Mouse (Mus musculus): ENCODE data around the gene Gm37240.
A peak's percentile ranks its signal among the peaks of the same experiment; 100 is the strongest.
"Not testable (repeated sequence)": the region's sequence is repeated elsewhere in the genome, so short reads cannot be mapped to it uniquely, and the experiment has no call there.

Gm37240 gene

DNA sequence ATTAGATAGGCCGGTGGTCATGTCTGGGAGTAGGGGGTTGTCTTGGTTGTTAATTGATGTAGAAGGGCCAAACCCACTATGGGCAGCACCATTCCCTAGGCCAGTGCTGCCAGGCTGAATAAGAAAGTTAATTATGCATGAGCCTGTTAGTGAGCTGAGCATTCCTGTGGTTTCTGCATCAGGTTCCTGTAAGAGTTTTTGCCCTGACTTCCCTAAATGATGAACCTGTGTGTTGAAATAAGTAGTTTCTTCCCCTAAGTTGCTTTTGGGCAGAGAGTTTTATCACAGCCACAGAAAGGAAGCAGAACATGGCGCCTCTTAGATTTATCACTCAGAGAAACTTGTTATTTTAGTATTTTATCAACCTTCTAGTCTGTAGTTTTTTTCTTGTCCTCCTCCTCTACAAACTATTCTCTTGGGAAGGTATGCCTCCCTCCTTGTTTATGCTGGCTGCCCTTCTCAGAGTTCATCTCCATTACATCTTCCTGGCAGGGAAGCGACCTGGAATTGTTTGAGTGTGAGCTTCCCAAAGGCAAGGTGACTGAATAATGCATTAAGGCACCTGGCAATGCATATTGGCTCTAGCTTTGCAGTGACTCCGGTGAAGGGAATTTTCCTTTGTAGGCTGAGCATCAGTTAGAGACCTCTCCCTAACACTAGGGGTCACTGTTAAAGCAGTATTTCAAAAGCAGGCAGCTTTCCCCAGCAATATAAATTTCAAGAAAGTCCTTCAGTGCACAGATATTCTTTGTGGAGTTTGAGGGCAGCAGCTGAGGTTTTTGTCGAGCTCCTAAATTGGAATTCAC lies 1272.1 kb downstream of the Gm37240 start:
- DNase-seq, result peak; percentile 57

DNA sequence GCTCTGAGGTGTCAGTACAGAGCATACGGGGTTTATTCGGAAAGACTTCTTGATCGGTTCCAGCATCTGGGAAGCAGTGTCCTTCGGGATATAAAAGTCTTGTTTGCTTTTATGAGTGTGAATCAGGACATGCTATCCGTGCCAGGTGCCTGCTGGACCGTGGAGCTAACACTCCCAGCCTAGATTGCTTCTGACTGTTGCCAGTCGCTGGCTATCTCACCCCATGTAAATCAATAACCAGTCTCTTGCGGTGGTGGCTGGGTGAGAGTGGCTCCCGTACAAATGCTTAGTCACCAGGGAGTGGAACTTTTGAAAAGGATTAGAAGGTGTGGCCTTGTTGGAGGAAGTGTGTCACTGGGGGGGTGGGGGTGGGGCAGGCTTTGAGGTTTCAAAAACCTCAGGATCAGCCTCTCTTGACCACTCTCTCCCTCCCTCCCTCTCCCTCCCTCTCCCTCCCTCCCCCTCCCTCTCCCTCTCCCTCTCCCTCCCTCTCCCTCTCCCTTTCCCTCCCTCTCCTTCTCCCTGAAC lies 1277.1 kb downstream of the Gm37240 start:
- no peak for DNase-seq

DNA sequence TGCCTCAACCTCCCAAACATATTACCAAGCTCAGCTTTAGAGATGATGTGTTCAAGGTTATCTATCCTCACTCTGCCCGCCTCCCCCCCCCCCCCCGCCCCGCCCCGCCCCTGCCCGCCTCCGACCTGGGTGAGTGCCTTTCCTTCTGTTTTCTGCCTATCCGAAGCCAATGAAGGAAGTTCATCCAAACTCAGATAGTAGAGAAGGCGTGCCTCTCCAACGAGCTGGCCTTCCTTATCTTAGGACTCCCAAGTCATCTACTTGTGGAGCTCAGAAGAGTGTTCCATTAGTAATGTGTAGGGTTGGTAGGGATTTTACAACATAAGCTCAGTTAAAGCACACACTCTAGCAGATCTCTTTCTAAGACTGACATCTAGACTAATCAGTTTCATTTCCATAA lies 1284.1 kb downstream of the Gm37240 start:
- no peak for DNase-seq

DNA sequence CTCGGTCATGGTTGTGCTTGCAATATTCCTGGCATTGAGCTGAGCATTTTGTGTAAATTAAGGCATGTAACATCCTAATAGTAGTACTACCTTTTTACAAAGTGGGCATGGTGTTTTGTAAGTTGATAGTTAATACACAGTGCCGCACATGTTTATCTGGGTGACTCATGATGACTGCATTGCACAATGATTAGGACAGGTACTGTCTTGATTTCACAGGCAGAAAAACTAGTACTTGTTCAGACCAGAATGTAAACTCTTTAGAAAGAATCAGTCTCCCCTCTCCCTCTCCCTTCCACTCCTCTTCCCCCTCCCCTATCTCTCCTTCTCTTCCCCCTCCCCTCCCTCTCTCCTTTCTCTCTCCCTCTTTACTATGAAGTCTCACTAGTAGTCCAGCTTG lies 1284.6 kb downstream of the Gm37240 start:
- DNase-seq, result peak; percentile 50

DNA sequence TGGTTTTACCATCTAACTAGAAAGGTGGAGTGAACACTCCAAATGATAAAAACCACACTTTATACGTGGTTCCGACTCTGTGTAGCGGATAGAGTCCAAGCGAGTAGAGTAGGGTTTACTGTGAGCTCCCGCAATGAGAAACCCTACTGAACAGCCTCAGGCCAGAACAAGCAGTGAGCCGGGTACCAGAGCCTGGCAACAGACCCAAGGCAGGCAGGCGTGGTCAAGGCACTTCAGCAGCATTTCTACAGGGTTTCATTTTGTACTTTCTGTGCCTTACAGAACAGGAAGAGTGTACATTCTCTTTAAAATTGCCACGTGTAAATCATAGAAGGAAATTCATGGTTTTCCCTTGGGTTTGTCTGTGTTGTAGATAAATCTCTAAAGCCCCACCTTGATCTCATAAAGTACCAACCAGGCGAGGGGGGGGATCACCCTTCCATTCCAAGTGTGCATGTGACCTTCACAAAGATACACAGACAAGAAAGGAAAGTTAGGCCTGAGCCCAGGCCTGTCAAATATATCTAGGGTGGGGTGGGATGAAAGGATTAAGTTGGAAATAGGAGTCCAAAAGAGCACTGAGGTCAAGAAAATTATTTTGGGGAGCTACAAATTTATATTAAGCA lies 1285.3 kb downstream of the Gm37240 start:
- peak; percentile 66 for DNase-seq

DNA sequence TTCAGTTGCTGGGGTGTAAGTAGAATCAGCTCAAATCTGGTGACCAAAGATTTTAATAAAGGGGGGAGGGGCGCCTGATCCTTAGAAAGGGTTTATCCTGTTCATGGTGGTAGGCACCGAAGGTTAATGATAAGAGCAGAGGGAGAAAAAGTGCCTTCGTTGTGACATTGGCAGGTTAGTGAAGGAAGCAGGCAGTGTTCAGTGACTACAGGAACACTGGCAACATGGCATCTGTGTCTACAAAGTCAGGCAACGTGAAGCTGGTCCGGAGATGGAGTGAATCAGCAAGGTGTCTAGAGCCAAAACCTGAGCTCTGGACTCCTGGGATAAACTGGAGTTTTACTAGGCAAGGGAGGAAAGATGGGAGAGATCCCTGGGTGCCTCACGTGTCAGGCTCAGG lies 1288.6 kb downstream of the Gm37240 start:
- peak; percentile 61 for DNase-seq

DNA sequence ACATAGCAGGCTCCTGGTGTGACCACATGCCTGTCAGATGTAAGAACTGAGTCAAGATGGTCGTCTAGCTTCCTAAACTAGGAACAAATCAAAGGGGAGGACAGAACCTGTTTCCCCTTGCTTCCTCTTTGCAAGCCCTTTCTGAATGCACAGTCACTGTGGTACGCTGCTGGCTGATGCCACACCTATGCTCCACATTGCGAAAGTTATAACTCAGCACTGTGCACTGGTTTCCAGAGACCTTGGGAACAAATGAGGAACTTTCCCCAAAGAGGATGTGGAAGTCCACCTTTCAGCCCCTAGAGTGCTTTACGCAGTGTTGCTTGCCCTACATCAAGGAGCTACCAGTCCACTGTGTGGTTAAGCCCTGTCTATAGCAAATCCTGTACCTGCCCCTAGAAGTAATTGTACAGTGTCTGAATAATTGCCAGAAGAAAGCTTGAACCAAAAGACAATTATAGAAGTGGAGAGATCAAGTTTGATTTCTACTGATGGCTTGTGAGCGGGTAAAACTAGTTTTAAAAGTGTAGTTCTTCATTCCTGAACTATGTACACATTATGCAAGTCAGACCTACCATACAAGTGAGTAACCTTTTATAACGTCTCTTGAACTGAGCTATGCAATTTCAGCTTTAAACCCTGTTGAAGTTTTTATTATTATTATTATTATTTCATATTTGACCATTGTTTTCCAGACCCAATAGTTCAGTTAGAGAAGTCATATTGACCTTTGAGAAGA lies 1289.2 kb downstream of the Gm37240 start:
- DNase-seq, result peak; percentile 80

DNA sequence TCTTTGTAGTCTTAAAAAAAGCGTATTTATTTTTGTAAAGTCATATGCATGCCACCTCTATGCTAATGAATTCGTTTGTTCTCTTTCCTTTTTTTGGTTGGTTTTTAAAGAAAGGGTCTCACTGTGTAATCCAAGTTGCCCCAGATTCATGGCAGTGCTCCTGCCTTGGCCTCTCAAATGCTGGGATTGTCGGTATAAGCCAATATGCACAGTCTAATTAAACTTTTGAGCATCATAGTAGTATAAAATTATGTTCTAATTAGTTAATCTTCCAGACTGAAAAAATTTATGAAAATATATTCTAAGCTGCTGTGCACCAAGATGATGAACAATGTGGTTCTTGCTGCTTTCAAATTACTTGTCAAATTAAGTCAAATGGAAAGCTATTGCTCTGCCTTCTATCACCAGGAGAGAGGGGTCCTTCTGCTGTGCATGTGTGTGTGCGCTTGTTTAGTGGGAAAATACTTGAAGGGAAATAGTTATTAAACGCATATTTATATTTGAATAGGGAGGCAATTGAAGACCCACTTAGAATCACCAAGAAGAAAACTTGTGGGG lies 1291.6 kb downstream of the Gm37240 start:
- DNase-seq, result no peak

DNA sequence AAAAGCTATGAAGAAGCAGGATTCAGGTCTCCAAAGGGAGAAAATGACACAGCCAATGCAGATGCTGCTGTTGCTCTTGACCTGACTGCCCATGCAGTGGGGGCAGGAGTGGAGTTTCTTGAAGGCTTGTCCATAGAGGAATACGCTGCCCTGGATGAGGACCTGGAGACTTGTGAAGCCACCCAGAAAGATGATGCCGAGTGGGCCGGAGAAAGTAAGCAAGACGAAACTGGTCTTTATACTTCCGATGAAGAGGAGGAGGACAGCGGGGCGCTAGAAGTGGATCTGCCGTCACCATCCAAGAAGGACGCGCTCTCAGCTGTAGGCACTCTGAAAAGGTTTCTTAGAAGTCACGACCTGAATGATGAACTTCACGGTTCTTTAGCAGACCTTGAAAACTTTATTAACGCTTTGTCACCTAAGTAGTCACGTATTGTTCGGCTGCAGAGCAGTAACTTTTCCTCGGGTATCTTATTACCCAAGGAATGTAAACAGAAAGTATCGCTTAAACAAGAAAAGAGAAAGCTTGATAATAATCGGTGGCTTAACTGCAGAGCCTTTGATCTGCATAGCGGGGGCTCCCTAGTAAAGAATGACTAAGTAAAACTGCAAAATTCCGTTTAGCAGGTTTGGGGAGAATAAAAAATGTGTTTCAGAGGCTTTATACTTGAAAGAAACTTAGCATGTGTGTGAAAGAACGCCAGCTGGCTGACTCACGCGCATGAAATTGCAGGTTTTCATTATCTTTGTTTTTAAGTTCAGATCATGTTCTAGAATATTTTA lies 1292.2 kb downstream of the Gm37240 start:
- DNase-seq, result peak; percentile 88

DNA sequence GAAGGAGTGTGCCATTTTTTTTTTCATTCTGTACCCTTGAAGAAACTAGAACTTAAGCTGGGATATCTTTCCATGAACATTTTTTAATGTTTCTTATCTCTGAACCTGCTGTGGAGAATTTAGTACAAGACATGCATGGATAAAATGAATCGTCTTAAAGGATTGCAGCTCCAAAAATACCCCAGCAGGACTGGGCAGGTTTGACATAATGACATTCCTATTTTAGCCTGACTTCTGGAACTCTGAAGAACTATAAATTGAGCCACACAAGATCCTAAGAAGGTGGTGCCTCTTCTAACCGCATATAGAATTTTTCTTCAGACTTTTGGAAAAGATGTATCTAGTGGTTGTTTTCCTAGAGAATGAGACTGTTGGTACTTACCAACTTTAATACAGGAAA lies 1294.0 kb downstream of the Gm37240 start, which contains the start of gene Tigd4:
Gene Tigd4, plus strand, starts transcription at position 301 of the 400 bp plus-strand sequence.
- DNase-seq, result no peak

DNA sequence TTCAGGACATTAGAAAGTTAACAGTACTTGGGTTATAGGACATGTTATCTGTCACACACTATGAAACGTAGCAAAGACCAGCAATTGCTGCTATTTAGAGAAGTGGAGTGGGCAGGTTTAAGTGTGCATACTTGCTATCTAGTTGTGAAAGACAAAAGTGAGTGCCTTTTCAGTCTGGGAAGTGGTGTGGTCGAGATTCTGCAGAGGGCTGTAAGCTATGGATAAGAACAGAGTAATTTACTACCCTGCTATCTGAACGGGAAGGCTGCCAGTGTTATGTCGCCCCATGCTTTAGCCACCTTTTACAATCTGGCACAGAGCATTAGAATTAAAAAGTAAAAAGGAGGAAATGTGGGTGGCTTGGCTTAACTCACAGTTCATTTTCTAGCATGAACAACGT lies 1300.6 kb downstream of the Gm37240 start:
- peak; percentile 28 for DNase-seq

DNA sequence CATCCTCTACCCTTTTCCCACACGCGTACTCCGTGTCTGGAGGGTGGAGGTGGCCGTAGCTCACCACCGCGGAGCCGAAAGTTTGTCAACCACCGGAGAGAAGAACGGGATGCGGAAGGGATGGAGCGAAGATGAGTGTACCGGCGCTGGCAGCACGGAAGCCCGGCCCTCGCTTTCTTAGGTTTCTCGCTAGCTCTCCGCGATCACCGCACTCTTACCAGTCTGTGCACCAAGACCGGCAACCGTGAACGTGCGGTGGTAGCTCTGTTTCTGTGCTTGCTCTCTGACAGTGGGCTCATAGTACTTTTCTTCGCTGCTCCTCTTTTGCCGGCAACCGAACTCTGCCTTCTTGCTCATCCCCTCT lies 1304.4 kb downstream of the Gm37240 start:
- no peak for DNase-seq

DNA sequence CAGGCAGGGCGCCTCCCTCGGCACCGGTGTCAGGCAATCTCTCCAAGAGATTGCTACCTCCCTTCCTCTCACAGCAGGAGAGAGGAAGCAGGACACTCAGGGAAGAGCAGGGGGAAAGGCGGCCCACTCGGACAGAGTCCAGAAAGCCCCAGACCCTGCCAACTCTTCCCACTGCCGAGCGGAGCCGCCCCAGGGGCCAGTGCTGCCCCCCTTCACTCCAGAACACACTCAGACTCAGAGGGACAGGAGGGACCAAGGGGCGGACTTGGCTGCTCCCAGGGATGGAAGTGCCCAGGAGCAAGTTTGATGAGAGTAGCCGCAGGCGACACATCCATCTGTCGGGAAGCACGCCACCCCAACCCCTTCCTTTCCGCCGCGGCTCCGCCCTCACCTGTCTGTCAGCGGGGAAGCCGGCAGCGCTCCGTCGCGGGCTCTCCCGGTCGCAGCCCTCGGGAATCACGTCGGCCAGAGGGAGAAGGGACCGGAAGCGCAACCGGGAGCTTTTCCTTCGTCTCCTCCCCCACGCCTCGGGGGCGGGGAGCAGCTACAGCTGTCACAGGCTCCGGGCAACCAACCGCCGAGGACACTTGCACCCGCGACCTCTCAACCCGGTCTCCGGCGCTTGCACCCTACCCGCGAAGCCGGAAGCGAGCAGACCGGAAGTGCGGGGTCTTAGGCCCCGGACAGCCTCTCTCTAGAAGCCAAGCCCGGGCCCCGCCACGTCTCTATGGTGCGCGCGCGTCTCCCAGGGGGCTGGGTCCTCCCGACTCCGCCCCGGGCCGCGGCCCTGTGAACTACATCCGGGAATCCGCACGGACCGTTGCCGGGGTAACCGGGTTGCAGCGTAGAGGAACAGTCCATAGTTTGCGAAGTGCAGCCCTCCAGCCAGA lies 1305.0 kb downstream of the Gm37240 start, which contains the start of gene Arfip1:
Gene Arfip1, minus strand, starts transcription at position 603 of the 890 bp plus-strand sequence.
- peak; percentile 100 for DNase-seq

DNA sequence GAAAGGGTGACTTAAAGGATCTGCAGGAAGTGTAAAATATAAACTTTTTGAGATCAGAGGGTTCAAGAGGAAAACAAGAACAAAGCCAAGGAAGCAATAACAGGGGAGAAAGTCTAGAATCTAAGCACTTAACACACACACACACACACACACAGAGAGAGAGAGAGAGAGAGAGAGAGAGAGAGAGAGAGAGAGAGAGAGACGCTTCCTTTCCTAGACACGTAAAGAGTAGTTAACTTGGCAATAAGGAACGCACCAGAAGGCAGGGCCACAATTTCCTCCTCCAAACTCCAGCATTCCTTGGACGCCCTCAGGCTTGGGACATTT lies 1305.7 kb downstream of the Gm37240 start:
- DNase-seq, result no peak

DNA sequence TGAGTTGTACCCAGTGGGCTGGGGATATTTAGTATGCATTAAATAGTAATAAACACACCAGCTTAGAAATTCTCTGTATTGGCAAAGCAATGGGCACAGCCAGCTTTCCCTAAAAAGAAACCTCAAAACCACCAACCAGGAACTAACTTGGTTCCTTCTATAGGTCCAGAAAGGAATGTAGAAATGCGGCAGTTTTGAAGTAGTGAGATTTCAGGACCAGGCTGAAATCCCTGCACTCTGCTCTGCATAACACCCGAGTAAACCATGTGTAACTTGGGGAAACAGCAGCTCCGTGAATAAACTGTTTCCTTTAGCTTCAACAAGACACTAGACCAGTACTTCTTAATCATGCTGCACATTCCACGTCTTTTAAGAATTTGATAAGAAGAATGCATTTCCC lies 1306.6 kb downstream of the Gm37240 start:
- DNase-seq, result no peak

DNA sequence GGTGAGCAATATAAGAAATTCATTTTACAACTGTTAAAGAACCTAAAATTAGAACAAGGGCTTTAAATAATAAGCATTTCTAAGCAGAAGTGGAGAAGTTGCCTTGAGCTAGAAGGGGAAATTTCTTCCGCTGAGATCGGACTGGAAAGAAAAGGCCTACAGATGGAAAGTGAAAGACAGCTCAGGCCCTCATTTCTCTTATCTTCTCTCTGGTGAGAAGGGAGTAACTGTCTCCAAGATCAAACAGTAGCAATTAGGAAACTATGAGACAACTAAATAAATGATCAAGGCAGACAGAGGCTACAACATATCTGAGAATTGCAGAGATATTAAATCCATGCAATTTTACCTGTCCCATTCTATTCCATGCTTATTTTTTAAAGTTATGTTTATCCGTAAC lies 1316.8 kb downstream of the Gm37240 start:
- no peak for DNase-seq

DNA sequence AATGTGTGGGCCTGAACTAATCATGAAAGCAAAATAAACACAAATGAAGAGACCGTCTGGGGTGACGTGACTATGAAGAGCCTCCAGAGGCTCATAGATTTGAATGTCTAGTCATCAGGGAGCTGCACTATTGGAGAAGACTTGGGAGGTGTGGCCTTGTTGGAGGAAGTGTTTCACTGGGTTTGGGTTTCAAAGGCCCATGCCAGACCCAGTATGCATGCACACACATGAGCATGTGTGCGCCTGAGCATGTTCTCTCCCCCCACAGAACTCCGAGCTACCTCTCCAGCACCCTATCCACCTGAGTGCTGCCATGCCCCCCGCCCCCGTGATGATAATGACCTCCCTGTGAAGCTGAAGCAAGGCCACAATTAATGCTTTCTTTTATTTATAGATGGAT lies 1317.7 kb downstream of the Gm37240 start:
- DNase-seq, result peak; percentile 92

DNA sequence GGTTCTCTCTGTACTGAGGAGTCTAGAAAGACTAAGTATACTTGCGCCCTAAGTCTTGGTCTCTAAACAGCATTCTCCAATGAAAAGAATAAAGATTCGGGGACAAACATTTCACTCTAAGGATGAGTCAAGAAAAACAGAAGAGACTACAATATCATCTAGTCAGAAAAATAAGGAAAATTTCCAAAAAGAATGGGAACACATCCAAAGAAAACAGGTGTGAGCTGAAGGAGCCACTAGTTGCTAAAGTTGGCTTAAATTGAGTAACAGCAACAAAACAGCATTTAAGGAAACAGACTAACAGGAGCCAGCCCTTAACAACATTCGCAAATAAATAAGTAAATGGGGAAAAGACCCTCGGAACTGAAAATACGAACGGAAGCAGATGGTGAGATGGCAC lies 1318.8 kb downstream of the Gm37240 start:
- no peak for DNase-seq

DNA sequence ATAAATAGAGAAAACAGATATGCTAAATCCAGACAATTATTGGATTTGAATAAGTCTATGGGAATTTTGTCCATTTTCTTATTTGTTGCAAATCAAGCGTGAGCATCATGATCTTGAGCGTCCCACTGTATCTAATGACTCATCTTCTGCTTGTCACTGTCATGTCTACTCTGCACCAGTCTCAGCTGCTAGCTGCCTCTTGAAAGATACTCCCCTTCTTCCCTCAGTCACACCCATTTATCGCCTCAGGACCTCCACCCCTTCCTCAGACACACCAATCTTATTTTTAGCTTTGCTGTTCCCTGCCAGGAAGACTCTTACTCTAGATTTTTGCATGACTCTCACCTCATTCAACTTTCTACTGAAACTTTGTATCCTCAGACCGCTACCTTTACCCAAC lies 1323.9 kb downstream of the Gm37240 start:
- DNase-seq, result no peak

DNA sequence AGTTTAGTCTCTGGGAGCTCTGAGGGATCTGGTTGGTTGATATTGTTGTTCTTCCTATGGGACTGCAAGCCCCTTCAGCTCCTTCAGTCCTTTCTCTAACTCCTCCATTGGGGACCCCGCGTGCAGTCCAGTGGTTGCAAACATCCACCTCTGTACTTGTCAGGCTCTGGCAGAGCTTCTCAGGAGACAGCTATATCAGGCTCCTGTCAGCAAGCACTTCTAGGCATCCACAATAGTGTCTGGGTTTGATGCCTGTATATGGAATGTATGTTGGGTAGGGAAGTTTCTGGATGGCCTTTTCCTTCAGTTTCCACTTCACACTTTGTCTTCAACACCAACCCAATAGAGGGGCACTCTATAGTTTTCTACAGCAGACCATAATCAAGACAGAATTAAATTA lies 1324.4 kb downstream of the Gm37240 start:
- DNase-seq, result not testable (repeated sequence)

DNA sequence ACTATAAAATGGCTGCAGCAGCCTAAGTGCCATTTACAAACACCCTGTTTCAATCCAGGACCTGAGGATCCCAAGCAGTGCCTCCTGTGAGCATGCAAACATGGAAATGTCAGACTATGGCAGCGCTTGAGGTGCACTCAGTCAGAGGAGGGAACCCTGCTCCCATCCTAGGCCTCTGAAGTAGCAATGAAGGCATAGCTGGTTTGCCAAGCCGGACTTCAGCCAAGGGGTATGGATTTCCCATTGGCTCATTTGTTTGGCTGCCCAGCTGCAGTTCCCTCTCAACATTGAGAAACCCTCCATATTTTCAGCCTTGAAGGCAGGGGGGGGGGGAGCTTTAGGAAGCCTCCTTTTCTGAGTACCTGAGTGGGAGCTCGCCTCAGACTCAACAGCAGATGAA lies 1329.0 kb downstream of the Gm37240 start:
- no peak for DNase-seq

Measured in heart, adult 11 months (tissue).